Mouse (Mus musculus) intestine, embryonic 14.5 days (tissue): ENCODE measurements around the gene Cd164. TPM values are rescaled to one million over a fixed set of nuclear protein-coding genes. Genes with fewer than 3 reads are reported as not detected.

ENCODE experiments used
- ATAC-seq: fragments of 200-750 bp; cut with Nextera tagmentation; replicated peaks from 2 replicates; pipeline ENCODE4 v1.8.0; 2017; ENCODE audit warnings: low read depth, moderate number of reproducible peaks, moderate TSS enrichment, moderate library complexity; ENCODE audit not compliant: low FRiP score, low TSS enrichment
- DNase-seq: peaks from one replicate; pipeline ENCODE4 v3.0.0-alpha.2; 2018; ENCODE audit warnings: low spot score
- H3K27ac ChIP-seq: fragments of 300-500 bp; sonication (generic); 2 replicates; pipeline ENCODE4 v1.5.1; 2014; ENCODE audit warnings: low read depth, mild to moderate bottlenecking, control low read depth
- H3K27me3 ChIP-seq: fragments of 300-500 bp; sonication (generic); replicated peaks from 2 replicates; pipeline ENCODE4 v1.6.1; 2014; ENCODE audit warnings: low read length, control low read depth; ENCODE audit not compliant: control insufficient read depth, insufficient read depth
- H3K36me3 ChIP-seq: fragments of 300-500 bp; sonication (generic); 2 replicates; pipeline ENCODE4 v1.6.1; 2014; ENCODE audit warnings: low read length, control low read depth; ENCODE audit not compliant: control insufficient read depth, insufficient read depth
- H3K4me1 ChIP-seq: fragments of 300-500 bp; sonication (generic); replicated peaks from 2 replicates; pipeline ENCODE4 v1.6.1; 2014; ENCODE audit warnings: low read length, control low read depth, mixed read lengths; ENCODE audit not compliant: control insufficient read depth, insufficient read depth
- H3K4me2 ChIP-seq: fragments of 300-500 bp; sonication (generic); 2 replicates; pipeline ENCODE4 v1.6.1; 2014; ENCODE audit warnings: low read length
- H3K4me3 ChIP-seq: fragments of 300-500 bp; sonication (generic); 2 replicates; pipeline ENCODE4 v1.5.1; 2014; ENCODE audit warnings: low read depth, low read length, control low read depth, mixed read lengths
- H3K9ac ChIP-seq: fragments of 300-500 bp; sonication (generic); 2 replicates; pipeline ENCODE4 v1.6.1; 2014; ENCODE audit warnings: mild to moderate bottlenecking, low read length
- H3K9me3 ChIP-seq: fragments of 300-500 bp; sonication (generic); 2 replicates; pipeline ENCODE4 v1.6.1; 2016; ENCODE audit warnings: low read length, control low read depth; ENCODE audit not compliant: control insufficient read depth
- WGBS: fragments of 180-500 bp; shearing (Covaris S2); extraction: QIAGEN DNeasy Blood & Tissue Kit; methylation state at CpG from one replicate; pipeline ENCODE4 v1.1.7; 2014; 5-methylcytosine and 5-hydroxymethylcytosine counted together
- polyA plus RNA-seq: library from polyadenylated mRNA; unstranded; fragments of >200 nt; fragmentation: Nextera tagmentation; extraction: Ambion mirVana; gene quantifications from 2 replicates; pipeline ENCODE4 v1.2.1, GENCODE M21; 2014

Cd164 gene
- polyA plus RNA-seq, 1 experiment from 2014 or later: 184 TPM

- Histone ChIP-seq H3K9ac (no peak overlapping the region), H3K36me3 (no peaks in the 10 kb centered on the region), H3K9me3 (peaks cover 7% of the 10 kb centered on the region), H3K27ac (no peak overlapping the region), H3K4me2 (no peak overlapping the region), H3K27me3 (no peaks in the 10 kb centered on the region), H3K4me1 (peaks cover 4% of the 10 kb centered on the region; the same call in 1 of the 2 replicates), H3K4me3 (no peak overlapping the region)
- DNase-seq (no peak), ATAC-seq (no peak)
- 58% methylated on average over 13 of the region's 13 CpGs for WGBS
Measured at GRCm38 (mm10) chr10:41546396-41547165, 27.4 kb downstream of the Cd164 start.

GRCm38 (mm10) chr10:41550711-41551110, 31.5 kb downstream of the Cd164 start:
- Histone ChIP-seq H3K9me3 (peaks cover 7% of the 10 kb centered on the region), H3K4me2 (no peak overlapping the region), H3K27me3 (no peaks in the 10 kb centered on the region), H3K27ac (no peak overlapping the region), H3K4me1 (peaks cover 9% of the 10 kb centered on the region; the same call in 1 of the 2 replicates), H3K9ac (no peak overlapping the region), H3K36me3 (no peaks in the 10 kb centered on the region), H3K4me3 (no peak overlapping the region)
- no peak for ATAC-seq
- WGBS: 68% methylated on average over 7 of the region's 7 CpGs
- DNase-seq: no peak

DNA sequence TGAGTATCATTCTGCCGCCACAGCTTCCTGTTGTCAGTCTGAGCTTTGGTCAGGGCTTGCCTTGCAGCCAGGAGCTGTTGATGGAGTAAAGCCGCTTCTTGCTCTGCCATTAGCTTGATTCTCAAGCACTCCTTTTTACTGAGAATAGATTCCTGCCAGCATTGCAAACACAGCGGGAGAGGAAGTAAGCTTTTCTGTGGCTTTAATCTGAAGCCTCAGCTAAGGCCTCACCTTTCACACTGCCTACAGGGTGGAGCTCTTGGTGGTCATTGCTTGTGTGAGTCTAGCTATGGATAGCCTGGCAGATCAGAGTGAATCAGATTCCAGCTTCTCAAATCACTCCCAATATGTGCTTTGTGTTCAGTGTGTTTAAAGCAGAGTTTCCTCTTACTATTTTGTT, 33.1 kb downstream of the Cd164 start:
- WGBS: 43% methylated on average over 3 of the region's 3 CpGs
- ATAC-seq (no peak), DNase-seq (no peak)
- Histone ChIP-seq H3K4me2 (no peak overlapping the region), H3K27ac (peak overlapping the region; percentile 66), H3K27me3 (no peaks in the 10 kb centered on the region), H3K36me3 (no peaks in the 10 kb centered on the region), H3K4me3 (no peak overlapping the region), H3K9ac (no peak overlapping the region), H3K9me3 (peaks cover 7% of the 10 kb centered on the region), H3K4me1 (peaks cover 9% of the 10 kb centered on the region; the same call in 1 of the 2 replicates)

GRCm38 (mm10) chr10:41552847-41553589, 33.8 kb downstream of the Cd164 start:
- WGBS: 37% methylated on average over 14 of the region's 14 CpGs
- Histone ChIP-seq H3K9ac (no peak overlapping the region), H3K36me3 (no peaks in the 10 kb centered on the region), H3K4me2 (no peak overlapping the region), H3K27me3 (no peaks in the 10 kb centered on the region), H3K4me3 (no peak overlapping the region), H3K9me3 (peaks cover 7% of the 10 kb centered on the region), H3K4me1 (peaks cover 9% of the 10 kb centered on the region; the same call in 1 of the 2 replicates), H3K27ac (peak overlapping the region; percentile 66)
- DNase-seq (no peak), ATAC-seq (peak; percentile 77)

- no peak for DNase-seq
- Histone ChIP-seq H3K4me1 (peaks cover 9% of the 10 kb centered on the region; the same call in 1 of the 2 replicates), H3K9ac (no peak overlapping the region), H3K4me3 (no peak overlapping the region), H3K27me3 (no peaks in the 10 kb centered on the region), H3K27ac (no peak overlapping the region), H3K36me3 (no peaks in the 10 kb centered on the region), H3K4me2 (no peak overlapping the region), H3K9me3 (peaks cover 7% of the 10 kb centered on the region)
- 69% methylated on average over 4 of the region's 4 CpGs for WGBS
- ATAC-seq: no peak
Measured at GRCm38 (mm10) chr10:41553711-41554110, 34.5 kb downstream of the Cd164 start.

DNA sequence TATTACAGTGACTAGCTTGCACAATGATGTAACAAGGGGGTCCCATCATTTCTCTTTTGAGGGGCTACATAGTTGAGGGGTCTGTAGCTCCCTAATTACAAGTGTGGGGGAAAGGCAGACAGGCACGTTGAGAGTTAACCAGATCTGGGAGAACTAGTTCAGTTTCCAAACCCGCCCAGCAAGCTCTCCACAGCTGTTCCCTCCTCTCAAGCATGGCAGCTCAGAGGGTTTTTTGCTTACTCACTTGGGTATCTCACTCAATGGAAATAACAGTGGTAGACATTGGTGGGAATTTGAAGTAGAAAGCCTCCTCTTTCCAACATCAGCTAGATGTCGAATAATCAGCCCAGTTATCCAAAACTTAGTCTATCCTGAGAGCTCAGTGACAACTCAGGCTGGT, 35.9 kb downstream of the Cd164 start:
- DNase-seq: no peak
- no peaks in the 10 kb centered on the region for H3K27me3 ChIP-seq
- ATAC-seq: no peak
- no peak overlapping the region for H3K9ac ChIP-seq
- no peak overlapping the region for H3K27ac ChIP-seq
- 84% methylated on average over 3 of the region's 3 CpGs for WGBS
- no peaks in the 10 kb centered on the region for H3K36me3 ChIP-seq
- no peak overlapping the region for H3K4me2 ChIP-seq
- no peak overlapping the region for H3K4me3 ChIP-seq
- peaks cover 2% of the 10 kb centered on the region; the same call in 1 of the 2 replicates for H3K9me3 ChIP-seq
- peaks cover 9% of the 10 kb centered on the region; the same call in 1 of the 2 replicates for H3K4me1 ChIP-seq

DNA sequence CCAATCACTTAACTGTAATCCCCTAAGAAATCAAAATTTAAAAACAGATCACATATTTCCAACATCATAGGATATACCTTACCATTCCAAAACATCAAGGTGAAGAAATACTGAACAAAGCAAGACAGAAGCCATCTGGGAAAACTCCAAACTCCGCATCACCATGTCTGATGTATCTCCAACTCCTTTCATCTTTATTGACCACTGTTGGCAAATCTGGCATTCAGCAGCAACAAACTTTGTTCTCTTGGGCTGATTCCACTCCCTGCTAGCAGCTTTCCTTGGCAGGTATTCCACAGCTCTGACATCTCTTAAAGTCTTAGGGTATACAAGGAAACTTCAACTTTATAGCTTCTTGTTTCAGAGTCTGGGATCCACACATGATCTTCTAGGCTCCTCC, 39.2 kb downstream of the Cd164 start:
- Histone ChIP-seq H3K27me3 (no peaks in the 10 kb centered on the region), H3K9me3 (peaks cover 12% of the 10 kb centered on the region), H3K27ac (no peak overlapping the region), H3K36me3 (no peaks in the 10 kb centered on the region), H3K4me3 (no peak overlapping the region), H3K9ac (no peak overlapping the region), H3K4me1 (no peaks in the 10 kb centered on the region), H3K4me2 (no peak overlapping the region)
- DNase-seq: no peak
- 93% methylated on average over 1 of the region's 1 CpGs for WGBS
- ATAC-seq: no peak

DNA sequence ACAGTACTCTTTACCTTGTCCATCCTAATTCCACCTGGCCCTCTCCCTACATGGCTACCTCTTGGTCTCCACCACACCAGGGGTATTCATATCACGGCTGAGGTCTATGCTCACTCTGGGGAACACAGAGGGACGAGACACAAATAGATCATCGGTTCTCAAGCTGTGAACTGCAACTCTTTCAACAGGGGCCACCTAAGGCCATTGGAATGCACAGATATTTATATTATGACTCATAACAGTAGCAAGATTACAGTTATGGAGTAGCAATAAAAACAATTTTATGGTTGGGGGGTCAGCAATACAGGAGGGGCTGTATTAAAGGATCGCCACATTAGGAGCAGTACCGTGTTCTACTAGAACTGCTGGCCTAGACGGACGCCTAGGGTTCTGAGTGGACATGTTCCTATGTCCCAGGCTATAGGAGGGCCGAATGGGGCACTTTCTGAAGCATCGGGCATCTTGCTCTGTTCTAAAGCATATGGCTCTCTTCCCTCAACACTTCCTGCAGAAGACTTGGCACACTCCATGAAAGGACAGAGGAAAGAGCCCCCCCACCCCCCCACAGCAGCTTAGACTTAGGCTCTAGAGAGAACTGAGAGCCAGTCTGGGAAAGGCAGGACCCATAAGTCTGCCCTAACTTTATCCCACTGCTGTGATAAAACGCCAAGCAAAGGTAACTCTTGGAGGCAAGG, 42.6 kb downstream of the Cd164 start:
- ATAC-seq (no peak), DNase-seq (no peak)
- Histone ChIP-seq H3K9ac (no peak overlapping the region), H3K36me3 (no peaks in the 10 kb centered on the region), H3K9me3 (peaks cover 12% of the 10 kb centered on the region), H3K27ac (no peak overlapping the region), H3K4me2 (no peak overlapping the region), H3K27me3 (no peaks in the 10 kb centered on the region), H3K4me1 (no peaks in the 10 kb centered on the region), H3K4me3 (no peak overlapping the region)
- 84% methylated on average over 10 of the region's 10 CpGs for WGBS
